Mouse (Mus musculus) T-helper 2 cell (primary cell): ENCODE measurements around the gene Olfr798.

Experiments
- in situ Hi-C: fragments of 300-600 bp; cut with MboI, MseI; formaldehyde crosslinking; loops from one replicate; pipeline ENCODE4 v1.15.1; 2025; ENCODE audit warnings: high pct_unique_total_duplicates

Olfr798 gene

DNA sequence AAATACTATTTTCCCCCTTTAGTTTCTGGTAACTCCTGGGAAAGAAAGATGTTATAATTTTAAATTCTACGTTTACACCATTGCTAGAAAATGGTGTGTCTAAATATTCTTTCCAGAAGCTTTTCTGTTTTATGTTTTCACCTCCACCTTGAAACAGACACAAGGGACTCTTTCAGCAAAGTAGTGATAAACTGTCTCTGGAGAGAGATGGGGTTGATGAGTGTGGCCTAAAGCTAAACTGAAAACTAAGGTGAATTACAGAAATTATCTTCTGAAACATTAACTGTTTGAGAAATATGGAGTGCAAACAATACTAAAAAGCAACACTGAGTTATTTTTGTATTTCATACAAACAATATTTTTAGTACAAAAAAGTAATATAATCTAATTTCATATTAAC lies at the start of gene Olfr798:
Olfr798 (minus strand) TSS at position 101 of the 400 bp plus-strand sequence.
- in situ Hi-C loops, result no loop called here

DNA sequence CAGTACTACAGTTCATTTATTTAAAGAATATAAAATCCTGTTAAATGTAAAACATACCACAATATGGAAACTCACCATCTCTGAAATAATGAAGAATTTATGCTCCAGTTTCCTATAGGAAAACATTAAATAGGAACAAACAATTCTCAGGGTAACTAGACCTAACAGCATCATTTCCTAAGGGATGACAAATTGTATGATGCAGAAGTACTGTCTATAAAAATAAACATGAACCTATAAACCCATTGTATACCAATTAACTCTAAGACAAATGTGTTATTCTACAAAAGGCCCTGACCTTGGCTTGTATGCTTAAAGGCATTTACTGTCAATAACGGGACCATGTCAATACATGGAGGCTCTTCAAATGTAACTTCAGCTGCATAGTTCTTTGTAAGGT lies 46.0 kb upstream of the Olfr798 start, which contains the start of gene Olfr801:
Olfr801 (minus strand) TSS at position 101 of the 400 bp plus-strand sequence.
- in situ Hi-C loops, result no loop called here

DNA sequence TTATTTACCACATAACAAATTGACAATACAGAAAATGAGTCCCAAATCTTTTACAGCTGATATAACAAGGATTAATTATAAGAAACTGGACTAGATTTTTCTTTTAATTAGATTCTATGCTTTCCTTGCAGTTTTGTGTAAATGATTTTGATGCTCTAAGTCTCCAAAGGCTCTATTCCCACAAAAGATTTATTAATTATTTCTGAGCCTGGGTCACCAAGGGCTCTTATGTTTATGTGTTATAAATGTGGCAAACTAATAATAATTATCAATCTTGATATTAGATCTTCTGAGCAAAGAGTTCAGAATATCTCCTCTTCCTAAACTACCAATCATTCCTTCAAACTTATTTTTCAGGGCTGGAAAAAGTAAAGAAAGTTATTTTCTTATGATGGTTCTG lies 29.7 kb upstream of the Olfr798 start, which contains the start of gene Olfr800:
Olfr800 (plus strand) TSS at position 301 of the 400 bp plus-strand sequence.
- in situ Hi-C loops, result no loop called here

DNA sequence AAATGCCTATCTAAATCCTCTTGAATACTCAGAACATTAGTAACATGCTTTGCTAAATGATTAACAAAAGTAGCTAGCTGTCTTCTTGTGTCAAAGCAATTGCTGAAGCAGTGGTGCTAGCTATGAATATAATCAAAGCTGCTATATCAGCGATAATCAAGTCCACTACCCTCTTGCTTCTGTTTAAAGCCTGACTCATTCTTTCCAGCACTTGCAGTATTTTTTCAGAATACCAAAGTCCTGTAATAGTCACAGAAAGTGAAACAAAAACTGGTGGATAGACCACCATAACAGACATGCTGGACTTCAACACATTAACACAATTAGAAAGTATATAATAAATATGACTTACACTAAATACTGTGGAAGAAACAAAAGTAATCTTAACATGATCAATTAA lies 24.0 kb upstream of the Olfr798 start:
- in situ Hi-C loops, result no loop called here

DNA sequence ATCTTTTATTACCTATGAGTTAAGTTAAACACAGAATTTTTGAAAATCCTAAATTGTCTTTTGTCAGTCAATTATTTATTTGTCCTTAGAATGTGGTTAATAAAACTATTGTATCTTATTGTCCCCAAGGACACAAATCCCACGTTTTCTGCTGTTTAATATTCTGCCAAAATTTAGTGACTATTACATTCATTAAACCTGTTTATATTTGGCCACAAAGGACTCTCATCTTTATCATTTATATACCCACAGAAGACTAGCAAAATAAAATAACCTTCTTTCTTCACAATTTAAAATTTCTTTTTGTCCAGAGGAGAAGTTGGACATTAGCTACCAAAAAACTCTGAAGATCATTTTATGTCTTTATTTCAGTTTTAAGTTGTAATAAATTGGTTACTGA lies 9.4 kb upstream of the Olfr798 start, which contains the start of gene Olfr799:
Olfr799 (plus strand) TSS at position 301 of the 400 bp plus-strand sequence.
- in situ Hi-C loops, result loop anchor here (10.0 kb wide), 1 partner anchor 158 kb away; the partner anchor contains the start of gene Olfr810

DNA sequence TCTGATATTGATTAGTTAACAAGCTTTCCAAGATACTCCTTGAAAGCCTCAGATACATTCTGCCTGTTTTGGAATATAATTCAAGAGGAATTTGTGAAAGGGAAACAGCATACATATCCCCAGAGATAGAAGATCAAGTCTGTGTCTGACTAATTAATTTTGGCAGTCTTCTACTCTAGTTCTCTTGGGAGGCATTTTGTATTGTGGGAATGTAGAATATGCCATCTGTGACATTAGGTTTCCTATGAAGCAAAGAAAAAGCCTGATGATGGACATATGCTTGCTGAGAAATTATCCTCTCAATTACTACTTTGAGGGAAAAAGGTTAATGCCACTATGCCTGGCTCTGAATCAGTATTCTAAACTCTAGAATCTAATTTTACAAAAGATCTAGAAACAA lies 4.5 kb downstream of the Olfr798 start:
- in situ Hi-C loops, result no loop called here

DNA sequence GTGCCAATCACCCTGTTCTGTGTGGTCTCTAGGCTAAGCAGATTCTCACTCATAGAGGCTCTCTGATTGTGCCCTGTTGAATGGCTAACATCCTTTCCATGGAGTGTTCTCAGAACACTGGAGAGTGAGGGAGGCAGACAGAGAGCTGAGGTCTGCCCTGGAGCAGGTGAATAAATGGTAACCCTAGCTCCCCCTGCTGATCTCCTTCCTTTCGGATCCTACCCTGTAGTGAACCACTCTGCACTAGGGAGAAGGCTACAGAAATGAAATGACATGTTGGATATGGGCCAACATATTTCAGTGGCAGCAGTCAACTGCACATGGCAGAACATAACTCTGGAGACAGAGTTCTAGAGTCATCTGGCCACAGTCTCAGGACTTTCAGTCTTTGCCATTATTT lies 6.0 kb downstream of the Olfr798 start:
- in situ Hi-C loops, result no loop called here

DNA sequence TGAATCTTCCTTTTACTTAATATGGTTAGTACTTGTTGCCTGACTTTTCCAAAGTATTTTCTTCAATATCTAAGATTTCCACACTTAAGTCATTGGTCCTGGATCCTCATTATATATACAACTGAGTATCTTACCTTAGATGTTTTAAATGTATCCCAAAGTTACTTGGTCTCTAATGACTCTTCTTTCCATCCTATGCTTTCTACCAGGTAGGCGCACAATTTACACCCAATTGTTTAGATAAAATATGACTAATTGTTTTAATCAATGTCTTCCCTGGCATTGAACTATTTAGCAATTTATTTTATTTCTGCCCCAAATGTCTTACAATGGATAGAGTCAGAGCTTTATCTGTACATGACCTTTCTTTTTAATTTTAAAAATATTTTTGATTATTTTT lies 15.3 kb downstream of the Olfr798 start, which contains the start of gene Olfr796:
Olfr796 (minus strand) TSS at position 101 of the 400 bp plus-strand sequence.
- in situ Hi-C loops, result no loop called here

DNA sequence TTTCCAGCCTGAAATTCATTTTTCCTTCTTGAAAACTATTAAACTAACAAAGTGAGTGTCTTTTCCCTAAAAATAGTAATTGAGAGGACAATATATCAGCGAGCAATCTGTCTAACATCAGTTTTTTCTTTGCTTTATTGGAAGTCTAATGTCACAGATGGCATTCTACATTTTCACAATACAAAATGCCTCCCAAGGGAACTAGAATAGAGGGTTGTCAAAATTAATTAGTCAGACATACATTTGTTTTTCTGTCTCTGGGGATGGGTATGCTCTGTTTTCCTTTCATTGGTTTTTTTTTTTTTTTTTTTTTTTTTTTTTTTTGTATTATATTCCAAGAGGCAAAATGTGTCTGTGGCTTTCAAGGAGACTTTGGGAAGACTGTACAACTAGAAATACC lies 50.7 kb downstream of the Olfr798 start:
- in situ Hi-C loops, result no loop called here
